Mouse (Mus musculus) liver (tissue): ENCODE results near the gene Ddx42.
"Not testable (repeated sequence)": the region's sequence is repeated elsewhere in the genome, so short reads cannot be mapped to it uniquely, and the experiment has no call there.

Experiments
- DNase-seq: peaks from one replicate; pipeline ENCODE4 v3.0.0-alpha.2; 2020; ENCODE audit warnings: mixed read lengths

The Ddx42 gene

DNA sequence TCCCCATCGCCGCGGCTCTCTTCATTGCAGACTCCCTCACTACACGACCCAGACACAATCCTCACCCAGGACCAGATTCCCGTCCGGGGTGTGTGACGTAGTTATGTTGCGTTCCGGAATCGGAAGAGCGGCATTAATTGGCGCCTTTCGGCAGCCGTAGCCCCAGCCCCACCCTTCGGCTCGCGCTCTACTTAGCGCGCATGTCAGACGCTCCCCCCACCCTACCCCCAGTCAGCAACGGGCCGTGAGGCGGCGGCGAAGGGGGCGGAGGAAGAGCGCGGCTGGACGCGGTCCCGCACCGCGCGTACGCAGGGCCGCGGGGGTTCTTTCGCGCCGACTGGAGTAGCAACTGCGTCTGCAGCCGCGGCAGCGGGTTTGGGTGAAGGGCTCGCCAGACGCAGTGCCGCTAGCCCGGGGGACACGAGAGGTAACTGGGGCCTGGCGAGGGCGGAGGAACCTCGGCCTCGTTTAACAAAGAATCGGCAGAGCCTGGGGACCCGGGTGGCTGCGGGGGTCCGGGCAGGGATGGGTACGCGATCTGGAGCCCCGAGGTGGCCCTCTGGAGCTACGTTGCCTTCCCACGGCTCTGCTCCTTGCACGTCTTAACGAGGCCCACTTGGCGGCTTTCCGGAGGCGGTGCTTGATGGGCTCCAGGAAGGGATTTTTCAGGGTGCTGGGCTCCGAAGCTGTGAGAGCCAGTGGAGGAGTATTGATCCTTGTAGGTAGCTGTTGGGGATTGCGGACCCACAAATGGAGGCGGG is at the start of gene Ddx42:
TSS of gene Ddx42 (plus strand) at position 197 of the 761 bp plus-strand sequence.
- DNase-seq: peak; percentile 94

DNA sequence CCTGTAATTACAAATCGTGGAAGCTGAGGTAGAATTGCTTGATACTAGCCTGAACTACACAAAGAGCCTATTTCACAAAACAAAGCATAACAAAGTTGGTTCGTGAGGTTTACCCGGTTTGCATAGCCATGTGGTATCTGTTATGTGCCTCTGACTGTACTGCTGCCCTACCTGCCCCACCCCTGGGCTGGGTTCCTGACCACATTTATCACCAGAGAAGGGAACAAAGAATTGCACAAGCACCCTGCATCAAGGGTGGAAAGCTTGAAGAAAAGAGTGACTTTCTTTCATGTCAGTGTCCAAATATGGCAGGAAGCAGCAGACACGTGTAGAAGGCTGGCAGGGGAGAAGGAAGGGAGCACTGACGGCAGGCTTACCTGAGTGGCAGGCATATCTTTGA is 49.3 kb upstream of the Ddx42 start:
- no peak for DNase-seq

DNA sequence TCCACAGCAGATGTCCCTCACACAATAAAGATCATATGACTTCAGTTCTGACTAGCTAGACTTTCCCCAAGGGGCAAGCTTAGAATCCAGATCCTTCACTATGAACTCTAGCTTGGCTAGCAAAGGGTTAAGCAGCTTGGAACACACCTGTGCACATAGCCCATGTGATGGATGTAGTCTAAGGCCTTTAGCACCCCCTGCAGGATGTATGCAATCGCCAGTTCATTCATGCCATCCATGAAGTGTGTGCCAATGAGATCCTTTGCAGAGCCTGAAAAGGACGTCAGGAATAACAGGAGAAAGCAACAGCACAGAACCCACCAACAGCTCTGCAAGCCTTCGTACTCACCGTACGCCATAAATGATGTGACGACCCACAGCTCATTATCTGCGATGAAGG is 45.9 kb upstream of the Ddx42 start:
- DNase-seq: peak; percentile 24

DNA sequence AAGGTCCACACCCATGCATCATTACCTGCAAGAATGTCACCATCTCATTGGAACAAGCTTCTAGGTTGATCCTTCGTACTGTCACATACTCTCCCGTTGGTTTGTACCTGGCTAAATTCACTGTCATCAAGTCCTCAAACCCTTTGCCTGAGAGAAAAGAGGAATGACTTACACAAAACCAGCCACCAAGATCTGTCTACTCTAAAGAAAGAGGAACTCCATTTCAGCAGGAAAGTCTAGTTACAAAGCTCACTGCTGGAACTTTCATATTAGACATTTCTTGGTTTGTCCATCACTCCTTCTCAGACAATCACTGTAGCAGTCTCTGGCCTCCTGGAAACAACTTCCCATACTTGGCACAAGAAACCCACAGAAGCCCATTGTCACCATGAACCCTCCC is 43.5 kb upstream of the Ddx42 start:
- DNase-seq: no peak

DNA sequence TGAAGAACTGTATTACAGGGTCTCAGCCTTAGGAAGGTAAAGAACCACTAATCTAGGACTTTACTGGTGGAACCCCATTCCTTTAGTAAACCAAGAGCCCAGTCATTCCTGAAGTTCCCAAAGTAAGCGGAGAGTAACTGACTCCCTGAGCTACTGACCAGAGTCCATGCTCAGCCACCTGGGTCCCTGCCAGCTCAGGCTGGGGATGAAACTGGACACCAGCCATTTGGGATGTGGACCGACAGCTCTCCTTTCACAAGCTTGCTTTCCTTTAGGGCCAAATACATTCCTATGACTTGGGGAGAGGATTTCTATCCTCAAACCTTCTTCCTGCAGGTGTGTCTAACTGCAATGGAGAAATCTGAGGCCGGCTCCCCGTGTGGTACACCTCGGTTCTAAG is 42.4 kb upstream of the Ddx42 start:
- no peak for DNase-seq

DNA sequence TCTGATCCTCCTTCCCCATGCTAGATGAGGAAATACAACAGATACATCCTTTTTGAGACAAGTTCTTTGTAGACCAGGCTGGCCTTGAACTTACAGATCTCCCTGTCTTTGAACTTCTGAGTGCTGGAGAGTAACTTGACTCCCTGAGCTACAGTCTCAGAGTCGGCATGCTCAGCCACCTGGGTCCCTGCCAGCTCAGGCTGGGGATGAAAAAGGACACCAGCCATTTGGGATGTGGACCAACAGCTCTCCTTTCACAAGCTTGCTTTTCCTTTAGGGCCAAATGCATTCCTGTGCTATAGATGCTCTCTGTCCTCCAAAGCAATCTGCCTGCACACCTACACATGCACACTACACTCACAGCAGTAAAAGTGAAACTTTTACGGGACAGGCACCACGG is 41.6 kb upstream of the Ddx42 start:
- DNase-seq: no peak

DNA sequence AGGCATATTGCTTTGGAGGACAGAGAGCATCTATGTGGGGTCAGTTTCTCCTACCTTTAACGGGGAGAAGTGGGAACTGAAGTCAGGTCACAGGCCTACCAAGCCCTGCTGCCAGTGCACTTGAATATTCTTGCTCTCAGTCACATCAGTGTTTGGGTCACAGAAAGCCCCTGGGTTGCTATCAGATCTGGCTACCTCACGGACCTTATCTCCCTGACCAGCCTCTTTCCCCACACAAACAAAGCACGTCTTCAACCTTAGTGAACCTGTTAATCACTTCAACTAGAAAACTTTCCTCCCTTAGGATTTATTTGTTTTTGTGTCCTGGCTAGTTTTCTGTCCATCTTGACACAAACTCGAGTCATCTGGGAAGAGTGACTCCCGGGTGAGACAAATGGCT is 40.4 kb upstream of the Ddx42 start:
- DNase-seq: no peak

DNA sequence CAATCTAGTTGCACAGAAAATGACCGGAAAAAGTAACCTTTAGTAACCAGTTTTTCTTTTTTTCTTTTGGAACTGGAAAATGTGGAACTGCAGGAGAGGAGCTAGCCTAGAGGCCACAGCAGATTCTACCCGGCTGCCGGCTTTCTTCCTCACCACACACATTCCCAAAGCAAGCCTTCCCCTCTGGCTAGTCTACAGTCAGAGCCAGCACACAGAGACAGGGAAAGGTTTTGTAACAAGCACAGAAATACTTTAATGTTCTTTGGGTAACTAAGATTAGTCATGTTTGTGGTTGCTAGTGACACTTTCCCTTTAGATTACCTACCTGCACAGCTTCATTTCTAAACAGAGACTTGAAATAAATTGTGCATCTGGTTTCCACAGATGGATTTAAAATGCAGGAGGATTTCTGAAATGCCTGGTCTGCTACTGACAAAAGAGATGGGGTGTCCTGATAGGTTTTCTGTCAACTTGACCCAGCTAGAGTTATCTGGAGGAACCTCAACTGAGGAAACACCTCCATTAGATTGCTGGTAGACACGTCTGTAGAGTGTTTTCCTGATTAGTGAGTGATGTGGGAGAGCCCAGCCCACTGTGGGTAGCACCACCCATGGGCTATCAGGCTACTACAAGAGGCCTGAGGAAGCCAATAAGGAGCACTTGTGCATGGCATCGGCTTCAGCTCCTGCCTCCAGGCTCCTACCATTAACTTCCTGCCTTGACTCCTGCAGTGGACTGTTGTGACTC is 38.5 kb upstream of the Ddx42 start:
- peak; percentile 67 for DNase-seq

DNA sequence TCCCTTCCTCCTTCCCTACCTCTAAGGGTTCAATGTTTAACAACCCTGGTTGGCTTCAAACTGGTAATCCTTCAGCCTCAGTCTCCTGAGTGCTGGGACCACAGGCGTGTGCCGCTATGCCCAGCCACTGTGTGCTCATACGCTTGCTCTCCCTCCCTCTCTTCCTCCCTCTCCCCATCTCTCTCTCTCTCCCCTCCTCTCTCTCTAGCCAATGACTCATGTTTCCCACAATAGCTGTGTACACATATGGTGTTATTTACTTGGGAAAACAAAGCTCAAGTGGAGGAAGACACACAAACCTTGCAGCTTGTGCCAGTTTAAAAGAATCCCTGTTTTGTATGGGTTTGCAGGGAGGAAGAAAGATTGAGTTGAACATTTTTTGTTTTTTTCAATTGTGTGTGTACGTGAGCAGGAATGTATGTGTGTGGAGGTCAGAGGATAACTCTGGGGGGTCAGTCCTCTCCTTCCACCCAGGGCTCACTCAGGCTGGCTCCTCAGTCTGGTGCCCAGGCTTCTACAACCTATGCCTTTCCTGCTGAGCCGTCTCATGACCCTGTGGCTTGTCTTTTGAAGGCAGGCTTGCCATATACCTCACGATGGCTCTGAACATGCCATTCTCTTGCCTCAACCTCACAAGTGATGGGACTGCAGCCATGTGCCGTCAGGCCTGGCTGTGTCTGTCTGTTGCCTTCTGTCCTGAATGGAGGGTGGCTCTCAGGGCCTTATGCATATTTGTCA is 36.8 kb upstream of the Ddx42 start:
- no peak for DNase-seq

DNA sequence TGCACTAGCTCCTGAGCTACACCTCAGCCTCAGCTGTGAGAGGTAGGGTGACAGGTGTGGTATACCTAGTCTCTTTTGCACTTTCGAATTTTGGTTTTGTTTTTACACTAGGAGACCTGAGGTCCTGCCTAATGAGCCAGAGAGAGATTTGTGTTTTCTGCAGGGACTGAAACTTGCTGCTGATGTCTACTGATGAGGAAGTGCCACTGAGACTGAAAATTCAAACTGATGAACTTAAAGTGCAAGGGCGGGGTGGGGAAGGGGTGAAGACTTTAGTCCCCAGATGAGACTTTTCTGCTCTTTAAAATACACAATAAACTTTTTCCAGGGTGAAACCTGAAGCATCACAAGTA is 36.3 kb upstream of the Ddx42 start:
- no peak for DNase-seq

DNA sequence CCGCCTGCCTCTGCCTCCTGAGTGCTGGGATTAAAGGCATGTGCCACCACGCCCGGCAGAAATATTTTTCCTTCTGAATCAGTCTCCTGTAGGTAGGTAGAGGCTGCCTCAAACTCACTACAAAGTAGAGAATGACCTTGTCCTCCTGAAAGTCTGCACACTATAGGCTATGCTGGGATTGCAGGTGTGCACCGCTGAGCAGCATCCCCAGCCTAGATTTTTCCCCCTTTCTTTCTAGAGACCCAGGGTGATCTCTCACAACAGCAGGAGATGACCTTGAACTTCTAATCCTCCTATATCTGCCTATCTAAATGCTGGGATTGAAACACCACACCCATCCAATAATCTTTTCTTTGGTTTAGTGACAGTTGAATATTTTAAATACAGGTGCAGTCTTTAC is 29.4 kb upstream of the Ddx42 start:
- no peak for DNase-seq

DNA sequence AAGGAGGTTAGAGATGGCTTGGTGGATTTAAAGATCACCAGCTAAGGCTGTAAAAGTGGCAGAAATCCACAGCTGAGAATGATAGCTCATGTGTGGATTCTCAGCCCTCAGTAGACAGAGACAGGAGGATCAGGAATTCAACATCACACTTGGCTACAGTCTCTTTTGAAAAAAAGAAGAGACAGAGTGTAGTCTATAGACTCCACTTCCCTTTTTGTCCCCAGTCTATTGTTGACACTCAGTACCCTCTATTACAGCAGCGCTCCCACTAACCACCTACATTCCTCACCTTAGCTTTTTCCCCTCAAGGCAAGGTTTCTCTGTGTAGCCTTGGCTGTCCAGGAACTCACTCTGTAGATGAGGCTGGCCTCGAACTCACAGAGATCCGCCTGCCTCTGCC is 25.0 kb upstream of the Ddx42 start:
- DNase-seq: no peak

DNA sequence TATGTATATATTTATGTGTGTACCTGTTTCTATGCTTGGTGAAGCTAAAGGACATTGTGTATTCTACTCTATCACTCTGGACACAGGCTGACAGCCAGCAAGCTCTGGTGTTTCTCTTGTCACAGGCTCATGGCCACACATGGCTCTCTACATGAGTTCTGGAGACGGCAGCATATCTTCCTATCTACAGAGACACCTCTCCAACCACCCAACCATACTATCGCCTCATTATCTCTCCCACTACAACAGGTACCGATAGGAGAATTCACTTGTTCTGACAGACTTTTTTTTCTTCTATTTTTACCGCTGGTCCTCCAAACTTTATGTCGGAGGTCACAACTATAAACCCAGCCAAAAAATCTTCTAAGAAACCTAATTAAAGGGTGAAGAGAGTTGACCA is 24.5 kb upstream of the Ddx42 start:
- no peak for DNase-seq

DNA sequence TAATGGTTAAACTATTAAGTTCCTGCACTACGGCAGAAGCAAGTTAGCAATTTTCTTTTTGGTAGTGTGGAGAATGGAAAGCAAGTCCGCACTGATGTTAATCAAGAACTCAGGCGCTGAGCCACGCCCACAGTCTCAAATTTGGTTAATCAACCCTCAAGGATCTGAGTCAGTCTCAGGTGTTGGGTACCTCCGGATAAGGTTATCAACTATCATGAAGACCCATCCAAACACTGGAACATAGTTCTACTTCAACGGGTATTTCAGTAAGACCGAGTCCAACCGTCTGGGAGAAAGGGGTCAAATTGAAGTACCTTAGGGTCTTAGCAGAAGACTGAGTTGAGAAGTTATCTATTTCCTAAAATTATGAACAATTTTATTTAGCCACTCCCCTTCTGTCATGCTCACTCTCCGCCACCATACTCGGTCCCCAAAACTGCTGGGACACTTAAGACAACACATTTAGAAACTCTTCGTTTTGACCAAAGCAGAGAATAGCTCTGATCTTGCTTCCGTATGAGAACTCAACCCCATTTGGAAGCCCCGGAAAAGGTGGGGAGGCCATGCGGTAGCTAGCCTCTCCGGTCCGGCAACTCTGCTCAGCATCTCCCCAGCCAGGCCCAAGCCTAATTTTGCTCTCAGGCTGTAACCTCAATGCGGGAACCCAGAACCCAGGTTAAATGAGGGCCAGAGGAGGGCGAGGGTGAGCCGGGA is 23.9 kb upstream of the Ddx42 start:
- DNase-seq: peak; percentile 56

DNA sequence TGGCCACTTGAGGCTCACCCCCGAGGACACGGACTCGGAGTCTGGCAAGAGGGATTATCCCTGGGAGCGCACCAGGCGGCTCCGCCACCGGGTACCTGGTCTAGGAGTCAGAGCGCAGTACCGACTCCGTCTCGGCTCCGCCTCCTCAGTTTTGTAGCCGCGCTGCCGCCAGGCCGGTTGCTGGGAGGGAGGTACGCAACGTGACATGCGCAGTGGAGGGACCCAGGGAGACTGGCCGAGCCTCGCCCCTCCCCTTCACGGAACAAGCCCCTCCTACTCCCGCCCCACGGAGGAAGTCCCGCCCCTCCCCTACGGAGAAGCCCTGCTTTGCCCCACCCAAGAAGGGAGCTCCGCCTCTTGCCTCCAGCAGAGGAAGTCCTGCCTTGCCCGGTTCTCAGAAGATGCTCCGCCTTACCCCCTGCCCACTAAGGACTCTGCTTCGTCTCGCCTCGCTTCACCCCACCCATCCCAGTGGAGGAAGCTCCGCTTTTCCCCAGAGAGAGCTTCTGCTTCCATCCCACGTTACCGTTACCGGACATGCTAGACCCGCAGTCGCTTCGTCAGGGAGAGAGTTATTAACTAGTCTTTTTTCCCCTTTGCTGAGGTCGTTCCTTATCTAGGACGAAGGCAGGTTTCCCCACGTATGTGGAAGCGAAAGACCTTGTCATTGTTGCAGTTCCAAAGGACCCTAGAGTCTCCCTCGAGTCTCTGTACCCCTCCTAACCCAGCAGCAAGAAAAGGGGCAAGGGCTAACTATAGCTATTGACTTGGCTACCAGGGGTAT is 23.2 kb upstream of the Ddx42 start:
- DNase-seq: peak; percentile 99

DNA sequence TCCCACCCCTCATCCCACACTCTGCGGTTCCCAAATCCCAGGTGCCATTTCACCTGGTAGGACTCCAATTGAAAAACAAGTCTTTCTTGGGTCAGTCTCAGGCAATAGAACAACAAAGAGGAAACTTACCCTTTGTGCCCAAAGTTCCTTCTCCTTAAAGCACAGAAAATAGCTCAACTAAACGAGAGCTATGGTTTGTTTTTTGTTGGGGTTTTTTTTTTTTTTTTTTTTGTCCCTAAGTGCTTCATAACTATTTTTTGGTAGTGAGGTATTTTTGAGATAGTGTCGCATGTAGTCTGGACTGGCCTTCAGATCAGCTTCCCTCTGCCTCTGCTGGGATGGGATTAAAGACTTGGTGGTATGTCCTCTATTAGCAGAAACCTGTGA is 22.6 kb upstream of the Ddx42 start:
- DNase-seq: no peak

DNA sequence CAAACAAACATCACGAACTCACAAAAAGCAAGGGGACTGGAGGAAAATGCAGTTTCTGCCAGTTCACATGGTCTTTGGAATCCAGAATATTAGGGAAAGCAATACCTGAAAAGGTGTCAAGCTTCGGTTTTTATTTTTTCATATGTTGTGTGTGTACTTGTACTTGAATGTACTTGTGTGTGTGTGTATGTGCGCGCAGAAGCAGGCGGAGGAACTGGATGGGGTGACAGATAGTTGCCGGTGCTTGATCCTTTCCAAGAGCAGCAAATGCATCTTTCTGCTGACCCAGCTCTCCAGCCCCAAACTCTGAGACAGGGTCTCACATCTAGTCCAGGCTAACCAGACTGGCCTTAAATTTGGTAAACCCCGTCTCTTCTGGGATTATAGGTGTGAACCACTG is 21.8 kb upstream of the Ddx42 start:
- DNase-seq: no peak

DNA sequence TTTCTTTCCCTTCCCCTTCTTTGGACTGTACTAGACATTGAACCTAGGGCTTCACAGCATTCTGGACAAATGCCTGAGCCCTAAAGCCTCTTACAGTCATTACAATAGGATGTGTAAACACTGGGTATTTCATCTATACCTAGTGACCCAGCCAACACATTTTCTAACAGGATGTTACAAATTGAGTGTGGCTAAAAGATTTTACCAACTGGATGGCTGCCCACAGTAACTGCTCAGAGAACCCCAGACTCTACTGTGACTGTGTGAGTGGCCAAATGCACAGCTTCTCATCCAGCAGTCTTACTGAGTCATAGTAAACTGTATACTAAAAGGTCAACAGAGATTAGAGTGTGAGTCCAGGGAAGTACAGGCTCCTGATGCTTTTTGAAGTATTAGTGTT is 21.4 kb upstream of the Ddx42 start:
- DNase-seq: no peak

DNA sequence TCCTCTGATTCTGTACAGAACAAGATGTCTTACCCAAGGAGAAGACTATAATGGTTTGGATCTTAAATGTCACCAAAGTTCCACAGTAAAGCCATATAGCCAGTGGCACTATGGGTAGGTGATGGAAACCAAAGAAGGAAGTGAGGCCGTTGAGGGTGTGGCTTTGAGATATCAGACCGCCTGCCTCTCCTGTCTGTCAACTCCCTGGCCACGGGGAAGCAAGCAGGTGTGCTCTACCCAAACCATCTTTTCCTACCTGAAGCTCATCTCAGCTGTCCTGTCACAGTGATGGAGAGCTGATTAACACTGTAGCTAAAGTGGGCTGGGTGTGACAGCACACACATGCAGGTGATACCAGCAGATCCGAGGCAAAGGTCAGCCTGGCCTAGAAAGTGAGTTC is 18.4 kb upstream of the Ddx42 start:
- peak; percentile 27 for DNase-seq

DNA sequence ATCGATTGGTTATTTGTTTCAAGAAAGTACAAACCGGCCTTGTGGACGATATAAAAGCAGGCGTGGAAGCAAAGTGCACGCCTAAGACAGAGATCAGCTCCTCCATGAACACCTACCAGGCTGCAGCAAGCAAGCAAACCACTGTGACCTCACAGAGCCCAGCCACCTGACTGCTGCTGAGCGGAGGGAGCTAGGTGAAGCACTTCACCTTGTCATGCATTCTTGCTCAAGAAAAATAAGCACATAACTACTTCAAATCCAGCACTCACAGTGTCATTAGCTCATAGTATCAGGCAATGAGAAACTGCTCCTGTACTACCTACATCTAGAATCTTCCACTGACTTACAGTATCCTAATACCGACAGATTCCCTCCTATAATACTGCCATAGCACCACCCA is 16.7 kb upstream of the Ddx42 start:
- DNase-seq: not testable (repeated sequence)

DNA sequence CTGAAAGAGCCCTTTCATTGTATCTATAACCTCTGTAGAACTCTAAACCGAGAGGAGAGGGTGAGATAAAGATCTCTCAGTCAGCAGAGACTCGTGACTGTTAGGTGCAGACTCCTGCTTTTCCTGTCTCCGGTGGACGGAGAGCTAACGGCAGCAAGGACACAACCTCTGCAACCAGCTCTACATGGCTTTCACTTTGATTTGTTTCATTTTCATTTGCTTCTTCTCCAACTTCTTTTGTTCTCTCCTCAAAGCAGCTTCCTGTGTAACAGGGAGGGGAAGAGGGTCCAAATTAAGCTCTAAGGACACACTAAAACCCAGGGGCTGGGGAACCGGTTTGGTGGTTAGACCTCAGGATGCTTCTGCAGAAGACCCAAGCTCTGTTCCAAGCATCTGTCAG is 16.0 kb upstream of the Ddx42 start:
- no peak for DNase-seq

DNA sequence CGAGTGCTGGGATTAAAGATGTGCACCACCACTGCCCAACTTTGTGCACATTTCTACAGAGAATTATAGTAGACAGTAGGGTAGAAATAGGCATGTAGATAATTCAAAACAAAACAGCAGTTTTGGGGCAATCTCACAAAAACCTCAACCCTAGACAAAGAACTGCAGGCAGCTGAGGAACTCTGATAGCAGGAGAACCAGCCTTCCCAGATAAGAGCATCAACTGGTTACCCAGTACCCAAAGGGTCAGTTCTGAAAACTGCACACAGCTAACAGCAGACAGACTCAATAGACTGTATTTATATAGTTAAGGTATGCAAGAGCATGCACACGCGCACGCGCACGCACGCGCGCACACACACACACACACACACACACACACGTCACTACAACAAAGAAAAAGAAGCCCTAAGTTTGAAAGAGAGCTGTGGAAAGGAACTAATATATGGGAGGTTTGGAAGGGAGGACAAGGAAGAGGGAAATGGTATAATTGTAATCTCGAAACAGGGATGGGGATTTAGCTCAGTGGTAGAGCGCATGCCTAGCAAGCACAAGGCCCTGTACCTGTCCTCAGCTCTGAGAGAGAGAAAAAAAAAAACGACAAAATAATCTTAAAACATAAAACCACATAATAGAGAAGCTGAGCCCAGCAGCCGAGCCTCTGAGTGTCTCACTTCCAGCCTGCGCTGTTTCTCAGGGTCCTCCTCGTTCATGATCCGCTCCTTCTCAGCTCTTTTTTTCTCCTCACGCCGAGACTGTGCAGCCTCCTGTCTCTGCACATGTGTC is 15.2 kb upstream of the Ddx42 start:
- DNase-seq: no peak
